Comparison of ENCODE assay signal across 26 mouse cellular contexts in the genomic region with DNA sequence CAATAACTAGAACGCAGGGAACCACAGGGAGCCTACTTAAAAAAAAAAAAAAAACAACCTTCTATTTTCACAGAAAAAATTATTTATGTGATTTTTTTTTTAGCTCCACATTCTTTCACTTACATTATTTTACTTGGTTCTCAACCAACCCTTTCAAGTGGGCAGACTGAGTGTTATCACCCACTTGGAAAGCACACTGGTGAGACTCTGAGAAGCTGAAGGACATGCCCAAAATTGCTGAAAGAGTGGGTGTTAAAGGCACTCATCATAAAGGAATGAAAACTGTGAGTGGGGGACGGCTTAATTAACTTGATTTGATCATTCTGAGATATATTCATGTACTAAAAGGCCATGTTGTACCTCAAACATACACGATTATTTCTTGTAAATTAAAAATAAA.
DNase-seq lines count a peak whose midpoint lies in the region; ATAC-seq and TF ChIP-seq lines count a peak whose summit lies in the region.
"Had no signal": no experiment of that assay in that cellular context is flagged by ENCODE, and none has a peak within 500 bp of the region (broad histone marks: within the 10 kb centered on the region; RNA-seq: fewer than 3 reads in every experiment).

No protein-coding gene starts in this region.

- peak overlapping the region; percentile 79; the same call in 1 of the 2 replicates for H3K27ac ChIP-seq in lung, embryonic 14.5 days (ENCODE audit: low read depth)
- H3K27ac ChIP-seq in lung, postnatal 0 days (ENCODE audit: low read length): peak overlapping the region; percentile 51; the same call in 1 of the 2 replicates
- H3K27ac ChIP-seq in midbrain, embryonic 14.5 days (replicated peaks; ENCODE audit: low read depth, low read length): no peak overlapping the region
- H3K27ac ChIP-seq in hindbrain, postnatal 0 days: no peak overlapping the region
- H3K27ac ChIP-seq: heart, adult 2 months; heart, embryonic 10.5 days; heart, embryonic 13.5 days; hindbrain, embryonic 14.5 days had no signal

- no peaks in the 10 kb centered on the region for H3K27me3 ChIP-seq in lung, embryonic 14.5 days (ENCODE audit: insufficient read depth, low read length)
- no peaks in the 10 kb centered on the region for H3K27me3 ChIP-seq in lung, postnatal 0 days (replicated peaks; ENCODE audit: insufficient read depth, low read length)
- H3K27me3 ChIP-seq in midbrain, embryonic 14.5 days (ENCODE audit: control insufficient read depth, insufficient read depth, low read length): no peaks in the 10 kb centered on the region
- H3K27me3 ChIP-seq in hindbrain, postnatal 0 days (ENCODE audit: insufficient read depth, low read length): no peaks in the 10 kb centered on the region
- H3K27me3 ChIP-seq: CH12.LX; heart, embryonic 13.5 days; Patski had no signal

- peak; percentile 90 for TF ChIP-seq EP300 in lung, postnatal 0 days (IDR thresholded peaks at IDR 0.05)

- H3K4me2 ChIP-seq in lung, embryonic 14.5 days: no peak overlapping the region
- no peak overlapping the region for H3K4me2 ChIP-seq in lung, postnatal 0 days (replicated peaks; ENCODE audit: low read depth, low read length)
- H3K4me2 ChIP-seq in midbrain, embryonic 14.5 days (ENCODE audit: low read length): no peak overlapping the region
- H3K4me2 ChIP-seq in hindbrain, postnatal 0 days (ENCODE audit: low read depth, low read length): no peak overlapping the region
- H3K4me2 ChIP-seq: heart, embryonic 13.5 days; hindbrain, embryonic 14.5 days had no signal

- no peak for DNase-seq in lung, embryonic 14.5 days
- no peak for DNase-seq in lung, adult 2 months
- peak; percentile 55 for DNase-seq in brain, adult 2 months (ENCODE audit: low read depth, low spot score)
- DNase-seq in lung, postnatal 0 days (ENCODE audit: low spot score): peak; percentile 72
- DNase-seq in lung, postnatal 36 days: peak; percentile 69
- DNase-seq in midbrain, embryonic 14.5 days: no peak
- no peak for DNase-seq in left cerebral cortex, adult 11 months (ENCODE audit: low spot score)
- DNase-seq in hindbrain, postnatal 0 days (ENCODE audit: low spot score): no peak
- DNase-seq: adrenal gland, adult 2 months; adrenal gland, postnatal 14 days; B cell, adult 2 months; cerebellum, adult 11-12 months; cerebellum, adult 8-10 months; forebrain, postnatal 0 days; gastrocnemius, postnatal 10 days; gastrocnemius, postnatal 36 days; heart, adult 2 months; heart, postnatal 14 days; heart, postnatal 4 days had no signal

- no peak for ATAC-seq in lung, embryonic 14.5 days (ENCODE audit: insufficient read depth)
- ATAC-seq in lung, postnatal 0 days: peak; percentile 36; the same call in 1 of the 2 replicates
- no peak for ATAC-seq in midbrain, embryonic 14.5 days (ENCODE audit: low FRiP score, low TSS enrichment)
- no peak for ATAC-seq in hindbrain, postnatal 0 days
- ATAC-seq: forebrain, embryonic 14.5 days; forebrain, postnatal 0 days; Patski had no signal

- peaks cover 43% of the 10 kb centered on the region for H3K4me1 ChIP-seq in lung, embryonic 14.5 days (ENCODE audit: insufficient read depth)
- H3K4me1 ChIP-seq in lung, adult 2 months (ENCODE audit: control insufficient read depth, insufficient read depth, low read length): peaks cover 18% of the 10 kb centered on the region; the same call in 1 of the 2 replicates
- H3K4me1 ChIP-seq in lung, postnatal 0 days (ENCODE audit: insufficient read depth, low read depth, low read length): peaks cover 30% of the 10 kb centered on the region; the same call in 1 of the 2 replicates
- peaks cover 11% of the 10 kb centered on the region for H3K4me1 ChIP-seq in midbrain, embryonic 14.5 days (ENCODE audit: control insufficient read depth, insufficient read depth, low read length)
- peaks cover 10% of the 10 kb centered on the region; the same call in 1 of the 2 replicates for H3K4me1 ChIP-seq in hindbrain, postnatal 0 days (ENCODE audit: insufficient read depth, low read length)

- no peak for TF ChIP-seq CTCF in lung, embryonic 14.5 days (IDR thresholded peaks at IDR 0.05; ENCODE audit: low read depth)
- TF ChIP-seq CTCF in lung, adult 2 months (IDR thresholded peaks at IDR 0.05; ENCODE audit: insufficient read depth, low read length): no peak
- no peak for TF ChIP-seq CTCF in lung, postnatal 0 days (IDR thresholded peaks at IDR 0.05)
- TF ChIP-seq CTCF in hindbrain, postnatal 0 days (IDR thresholded peaks at IDR 0.05; ENCODE audit: low read depth): no peak

- no peaks in the 10 kb centered on the region for H3K36me3 ChIP-seq in lung, embryonic 14.5 days (ENCODE audit: insufficient read depth)
- H3K36me3 ChIP-seq in lung, postnatal 0 days (ENCODE audit: insufficient read depth, low read length): no peaks in the 10 kb centered on the region
- H3K36me3 ChIP-seq in midbrain, embryonic 14.5 days (ENCODE audit: control insufficient read depth, insufficient read depth, low read length): no peaks in the 10 kb centered on the region
- H3K36me3 ChIP-seq in hindbrain, postnatal 0 days (ENCODE audit: insufficient read depth, low read length): no peaks in the 10 kb centered on the region
- H3K36me3 ChIP-seq: G1E; heart, embryonic 10.5 days; heart, embryonic 13.5 days had no signal

- H3K9ac ChIP-seq in lung, embryonic 14.5 days: no peak overlapping the region
- no peak overlapping the region for H3K9ac ChIP-seq in lung, postnatal 0 days (replicated peaks; ENCODE audit: low read depth)
- H3K9ac ChIP-seq in midbrain, embryonic 14.5 days (replicated peaks; ENCODE audit: low read length): no peak overlapping the region
- no peak overlapping the region for H3K9ac ChIP-seq in hindbrain, postnatal 0 days (replicated peaks; ENCODE audit: low read length)
- H3K9ac ChIP-seq: forebrain, postnatal 0 days; heart, embryonic 13.5 days; hindbrain, embryonic 14.5 days had no signal

- 49% methylated on average over 3 of the region's 3 CpGs for WGBS in lung, embryonic 14.5 days
- 45% methylated on average over 3 of the region's 3 CpGs for WGBS in lung, adult 2 months
- WGBS in lung, postnatal 0 days: 51% methylated on average over 3 of the region's 3 CpGs
- 89% methylated on average over 3 of the region's 3 CpGs for WGBS in midbrain, embryonic 14.5 days
- 76% methylated on average over 3 of the region's 3 CpGs for WGBS in hindbrain, postnatal 0 days

- H3K9me3 ChIP-seq in lung, embryonic 14.5 days (ENCODE audit: low read depth, low read length): no peaks in the 10 kb centered on the region
- no peaks in the 10 kb centered on the region for H3K9me3 ChIP-seq in lung, postnatal 0 days (ENCODE audit: low read length)
- 0 out of 2 replicates have a peak, but pooled peaks cover 5% of the 10 kb centered on the region for H3K9me3 ChIP-seq in midbrain, embryonic 14.5 days (ENCODE audit: control insufficient read depth, low read length)
- 0 out of 2 replicates have a peak, but pooled peaks cover 3% of the 10 kb centered on the region for H3K9me3 ChIP-seq in hindbrain, postnatal 0 days (ENCODE audit: low read length)
- H3K9me3 ChIP-seq: heart, embryonic 10.5 days had no signal

- TF ChIP-seq POLR2A in lung, adult 2 months (IDR thresholded peaks at IDR 0.05; ENCODE audit: borderline replicate concordance, extremely low read depth, low read depth, low read length): no peak

- H3K4me3 ChIP-seq in lung, embryonic 14.5 days (ENCODE audit: low read depth, low read length): no peak overlapping the region
- H3K4me3 ChIP-seq in lung, adult 2 months (replicated peaks; ENCODE audit: extremely low read depth, low read depth, low read length): no peak overlapping the region
- no peak overlapping the region for H3K4me3 ChIP-seq in lung, postnatal 0 days (ENCODE audit: low read depth, low read length)
- H3K4me3 ChIP-seq in midbrain, embryonic 14.5 days (replicated peaks; ENCODE audit: low read depth, low read length): no peak overlapping the region
- H3K4me3 ChIP-seq in hindbrain, postnatal 0 days (ENCODE audit: low read length): no peak overlapping the region
- H3K4me3 ChIP-seq: heart, adult 2 months; heart, embryonic 10.5 days; heart, embryonic 13.5 days had no signal

Comparison
In these comparisons a context has a peak if more than half of its experiments do, and no peak if none do; other contexts are left out.
1. DNase-seq: peak in brain, adult 2 months (single experiment), lung, postnatal 0 days (single experiment) and lung, postnatal 36 days (single experiment); none in lung, embryonic 14.5 days (single experiment), lung, adult 2 months (single experiment), midbrain, embryonic 14.5 days (single experiment), left cerebral cortex, adult 11 months (single experiment) and hindbrain, postnatal 0 days (single experiment).
2. H3K27ac ChIP-seq: peak in lung, embryonic 14.5 days (single experiment) and lung, postnatal 0 days (single experiment); none in midbrain, embryonic 14.5 days (single experiment) and hindbrain, postnatal 0 days (single experiment).